Mouse (Mus musculus): ENCODE measurements around the gene Rnft1. TPM values are rescaled to one million over a fixed set of nuclear protein-coding genes. Genes with fewer than 3 reads are reported as not detected.

Rnft1 gene
- total and polyA plus RNA-seq, 3 experiments = 34.9 to 49.7 (median 49.2) TPM

GRCm38 (mm10) chr11:86436843-86437242, 47.6 kb upstream of the Rnft1 start:
- Histone ChIP-seq H3K79me2 (replicated peaks; ENCODE audit: control insufficient read depth, extremely low read depth, insufficient read depth, poor library complexity, severe bottlenecking) (no peaks in the 10 kb centered on the region), H3K36me3 (replicated peaks in 1 of 2; ENCODE audit: control insufficient read depth in 1 of 2, insufficient read depth in 1 of 2, low read length in 1 of 2) (no peaks in the 10 kb centered on the region), H3K9me3 (replicated peaks; ENCODE audit: low read length) (no peaks in the 10 kb centered on the region), H3K4me2 (ENCODE audit: insufficient read depth, low read depth, poor library complexity, severe bottlenecking) (peak overlapping the region; percentile 50), H3K9ac (ENCODE audit: insufficient read depth, low read depth) (no peak overlapping the region), H3K4me1 (ENCODE audit: control insufficient read depth in 1 of 2, insufficient read depth in 2 of 2) (peaks cover 13 to 37% of the 10 kb centered on the region in 2 experiments; a peak in 3 of 4 replicates), H3K27ac (ENCODE audit: insufficient read depth, low read depth) (no peak overlapping the region), H3K27me3 (replicated peaks) (peaks cover 1% of the 10 kb centered on the region), H3K4me3 (replicated peaks in 1 of 3; ENCODE audit: low read depth in 2 of 3, low read length in 2 of 3, poor library complexity in 1 of 3) (no peak overlapping the region)
- peak; percentile 87 for DNase-seq (ENCODE audit: extremely low read depth)
- peak; percentile 64 for TF ChIP-seq IRF4 (IDR thresholded peaks at IDR 0.05; ENCODE audit: low read depth, low read length)
- TF ChIP-seq USF2 (conservative IDR thresholded peaks at IDR 0.05; ENCODE audit: low read depth, low read length) = no peak
- TF ChIP-seq BHLHE40 (IDR thresholded peaks at IDR 0.05; ENCODE audit: low read depth, low read length) = peak; percentile 97
- TF ChIP-seq TBP (conservative IDR thresholded peaks at IDR 0.05; ENCODE audit: low read depth, low read length) = 0 out of 2 replicates have a peak, but pooled peaks have one; percentile 34
- TF ChIP-seq USF1 (IDR thresholded peaks at IDR 0.05; ENCODE audit: low read depth, low read length) = no peak
- peak; percentile 43; the same call in 1 of the 2 replicates for TF ChIP-seq MYC (IDR thresholded peaks at IDR 0.05; ENCODE audit: low read depth, low read length)
- TF ChIP-seq CTCF (conservative IDR thresholded peaks at IDR 0.05 in 1 of 2, IDR thresholded peaks at IDR 0.05 in 1 of 2; ENCODE audit: low read depth in 2 of 2, low read length in 2 of 2) = peak; percentile 60 to 91
- TF ChIP-seq RAD21 (IDR thresholded peaks at IDR 0.05; ENCODE audit: low read depth, low read length) = peak; percentile 91
- peak; percentile 63; the same call in 1 of the 2 replicates for TF ChIP-seq ZC3H11A (IDR thresholded peaks at IDR 0.05; ENCODE audit: low read depth, low read length)
- TF ChIP-seq JUND (conservative IDR thresholded peaks at IDR 0.05; ENCODE audit: low read depth, low read length) = peak; percentile 77; the same call in 1 of the 2 replicates
- peak; percentile 93 for TF ChIP-seq SMC3 (IDR thresholded peaks at IDR 0.05; ENCODE audit: low read depth, low read length)
- dilution Hi-C loops (cut with MboI; ENCODE audit: extremely low pct_ligation_motif_present, extremely low pct_unique_long_range_greater_than_20kb, low sequenced_read_pairs) = no loop called here
- in situ Hi-C loops (cut with MboI; ENCODE audit: low pct_ligation_motif_present, low pct_unique_long_range_greater_than_20kb, low sequenced_read_pairs) = loop anchor here (5.0 kb wide), 1 partner anchor 40 kb away; no protein-coding TSS in a partner anchor

GRCm38 (mm10) chr11:86438261-86438660, 46.2 kb upstream of the Rnft1 start:
- H3K9ac ChIP-seq (ENCODE audit: insufficient read depth, low read depth) = no peak overlapping the region
- in situ Hi-C loops (cut with MboI; ENCODE audit: low pct_ligation_motif_present, low pct_unique_long_range_greater_than_20kb, low sequenced_read_pairs) = loop anchor here (5.0 kb wide), 1 partner anchor 41 kb away; no protein-coding TSS in a partner anchor

GRCm38 (mm10) chr11:86440791-86441190, 43.7 kb upstream of the Rnft1 start:
- no peaks in the 10 kb centered on the region for H3K79me2 ChIP-seq (replicated peaks; ENCODE audit: control insufficient read depth, extremely low read depth, insufficient read depth, poor library complexity, severe bottlenecking)
- peak; percentile 59 for DNase-seq (ENCODE audit: extremely low read depth)
- H3K9me3 ChIP-seq (replicated peaks; ENCODE audit: low read length) = no peaks in the 10 kb centered on the region
- no peak overlapping the region for H3K27ac ChIP-seq (ENCODE audit: insufficient read depth, low read depth)
- peaks cover 1% of the 10 kb centered on the region for H3K27me3 ChIP-seq (replicated peaks)
- H3K36me3 ChIP-seq (replicated peaks in 1 of 2; ENCODE audit: control insufficient read depth in 1 of 2, insufficient read depth in 1 of 2, low read length in 1 of 2) = no peaks in the 10 kb centered on the region
- no peak overlapping the region for H3K4me3 ChIP-seq (replicated peaks in 1 of 3; ENCODE audit: low read depth in 2 of 3, low read length in 2 of 3, poor library complexity in 1 of 3)
- dilution Hi-C loops (cut with MboI; ENCODE audit: extremely low pct_ligation_motif_present, extremely low pct_unique_long_range_greater_than_20kb, low sequenced_read_pairs) (no loop called here), in situ Hi-C loops (cut with MboI; ENCODE audit: low pct_ligation_motif_present, low pct_unique_long_range_greater_than_20kb, low sequenced_read_pairs) (no loop called here)
- H3K9ac ChIP-seq (ENCODE audit: insufficient read depth, low read depth) = no peak overlapping the region
- H3K4me1 ChIP-seq (ENCODE audit: control insufficient read depth in 1 of 2, insufficient read depth in 2 of 2) = peaks cover 10 to 43% of the 10 kb centered on the region in 2 experiments; a peak in 3 of 4 replicates
- H3K4me2 ChIP-seq (ENCODE audit: insufficient read depth, low read depth, poor library complexity, severe bottlenecking) = peak overlapping the region; percentile 60
- 0 out of 2 replicates have a peak, but pooled peaks have one; percentile 19 for TF ChIP-seq BHLHE40 (IDR thresholded peaks at IDR 0.05; ENCODE audit: low read depth, low read length)
- TF ChIP-seq NRF1 (IDR thresholded peaks at IDR 0.05; ENCODE audit: low read depth, low read length) = no peak
- peak; percentile 85 for TF ChIP-seq SIN3A (IDR thresholded peaks at IDR 0.05; ENCODE audit: low read length)
- TF ChIP-seq MEF2A (IDR thresholded peaks at IDR 0.05; ENCODE audit: borderline replicate concordance, low read depth, low read length) = no peak
- TF ChIP-seq ELF1 (IDR thresholded peaks at IDR 0.05; ENCODE audit: low read depth, low read length) = peak; percentile 78
- TF ChIP-seq ETS1 (conservative IDR thresholded peaks at IDR 0.05; ENCODE audit: low read depth, low read length) = peak; percentile 62
- 0 out of 2 replicates have a peak, but pooled peaks have one; percentile 3 for TF ChIP-seq MXI1 (IDR thresholded peaks at IDR 0.05; ENCODE audit: low read depth, low read length)
- TF ChIP-seq ZC3H11A (IDR thresholded peaks at IDR 0.05; ENCODE audit: low read depth, low read length) = no peak
- TF ChIP-seq SMC3 (IDR thresholded peaks at IDR 0.05; ENCODE audit: low read depth, low read length) = no peak
- no peak for TF ChIP-seq USF1 (IDR thresholded peaks at IDR 0.05; ENCODE audit: low read depth, low read length)
- TF ChIP-seq RAD21 (IDR thresholded peaks at IDR 0.05; ENCODE audit: low read depth, low read length) = no peak
- no peak for TF ChIP-seq ZMIZ1 (IDR thresholded peaks at IDR 0.05; ENCODE audit: low read depth, low read length)
- no peak for TF ChIP-seq GABPA (IDR thresholded peaks at IDR 0.05; ENCODE audit: insufficient replicate concordance, low read depth, low read length)
- TF ChIP-seq JUN (IDR thresholded peaks at IDR 0.05; ENCODE audit: insufficient read depth, low read depth, low read length) = no peak
- no peak for TF ChIP-seq MAZ (IDR thresholded peaks at IDR 0.05; ENCODE audit: low read depth, low read length)
- no peak; the same call in 1 of the 2 replicates for TF ChIP-seq HCFC1 (IDR thresholded peaks at IDR 0.05; ENCODE audit: low read depth, low read length)

More at GRCm38 (mm10) chr11:86438261-86438660, 46.2 kb upstream of the Rnft1 start:
- peaks cover 1% of the 10 kb centered on the region for H3K27me3 ChIP-seq (replicated peaks)
- no peak for DNase-seq (ENCODE audit: extremely low read depth)
- no peaks in the 10 kb centered on the region for H3K36me3 ChIP-seq (replicated peaks in 1 of 2; ENCODE audit: control insufficient read depth in 1 of 2, insufficient read depth in 1 of 2, low read length in 1 of 2)
- dilution Hi-C loops (cut with MboI; ENCODE audit: extremely low pct_ligation_motif_present, extremely low pct_unique_long_range_greater_than_20kb, low sequenced_read_pairs) = no loop called here
- H3K79me2 ChIP-seq (replicated peaks; ENCODE audit: control insufficient read depth, extremely low read depth, insufficient read depth, poor library complexity, severe bottlenecking) = no peaks in the 10 kb centered on the region
- H3K9me3 ChIP-seq (replicated peaks; ENCODE audit: low read length) = no peaks in the 10 kb centered on the region
- TF ChIP-seq USF2 (conservative IDR thresholded peaks at IDR 0.05; ENCODE audit: low read depth, low read length) (no peak), TBP (conservative IDR thresholded peaks at IDR 0.05; ENCODE audit: low read depth, low read length) (no peak), UBTF (IDR thresholded peaks at IDR 0.05; ENCODE audit: low read depth, low read length) (no peak)
- no peak overlapping the region for H3K4me3 ChIP-seq (replicated peaks in 1 of 3; ENCODE audit: low read depth in 2 of 3, low read length in 2 of 3, poor library complexity in 1 of 3)
- no peak overlapping the region for H3K4me2 ChIP-seq (ENCODE audit: insufficient read depth, low read depth, poor library complexity, severe bottlenecking)
- H3K27ac ChIP-seq (ENCODE audit: insufficient read depth, low read depth) = no peak overlapping the region
- H3K4me1 ChIP-seq (ENCODE audit: control insufficient read depth in 1 of 2, insufficient read depth in 2 of 2) = peaks cover 10 to 43% of the 10 kb centered on the region in 2 experiments; a peak in 3 of 4 replicates
